Mouse (Mus musculus): ENCODE measurements around the gene Itgb1bp2. TPM values are rescaled to one million over a fixed set of nuclear protein-coding genes. Genes with fewer than 3 reads are reported as not detected.
A peak's percentile ranks its signal among the peaks of the same experiment; 100 is the strongest.

The Itgb1bp2 gene
- total and polyA plus RNA-seq, 2 experiments: 0.28 to 1.2 TPM

DNA sequence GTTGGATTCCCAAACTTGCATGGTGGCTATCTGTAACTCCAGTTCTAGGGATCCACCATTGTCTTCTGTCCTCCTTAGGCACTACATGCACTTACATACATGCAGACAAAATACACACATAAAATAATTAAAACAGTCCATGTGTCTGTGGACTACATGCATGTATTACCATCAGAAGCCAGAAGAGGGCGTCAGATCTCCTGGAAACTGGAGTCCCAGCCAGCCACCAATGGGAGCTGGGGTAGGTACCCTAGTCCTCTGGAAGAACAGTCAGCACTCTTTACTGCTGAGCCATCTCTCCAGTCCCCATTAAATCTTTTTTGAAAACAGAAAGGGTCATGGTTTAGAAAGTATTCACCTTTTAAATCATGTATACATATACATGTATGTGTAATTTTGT, 21.1 kb upstream of the Itgb1bp2 start:
- no peaks in the 10 kb centered on the region for H3K36me3 ChIP-seq (ENCODE audit: control insufficient read depth, insufficient read depth, low read length)
- TF ChIP-seq POLR2A (IDR thresholded peaks at IDR 0.05; ENCODE audit: extremely low read depth, insufficient read depth, low read length) (no peak), CTCF (IDR thresholded peaks at IDR 0.05; ENCODE audit: low read depth, low read length) (peak; percentile 51)
- H3K9ac ChIP-seq (ENCODE audit: low read depth, low read length): no peak overlapping the region
- peak; percentile 15 for DNase-seq (ENCODE audit: extremely low read depth, low read depth, low spot score)
- no peak overlapping the region for H3K4me3 ChIP-seq (ENCODE audit: insufficient read depth, low read depth, low read length)
- 21% methylated on average over 1 of the region's 1 CpGs for WGBS
- H3K27ac ChIP-seq (replicated peaks; ENCODE audit: insufficient read depth, low read depth, low read length): no peak overlapping the region
- H3K27me3 ChIP-seq (ENCODE audit: control insufficient read depth, insufficient read depth, low read length): no peaks in the 10 kb centered on the region
- no peaks in the 10 kb centered on the region; the same call in 1 of the 2 replicates for H3K79me2 ChIP-seq (ENCODE audit: control insufficient read depth, insufficient read depth, low read length)
- no peaks in the 10 kb centered on the region; the same call in 1 of the 2 replicates for H3K4me1 ChIP-seq (ENCODE audit: control insufficient read depth, insufficient read depth, low read length)

DNA sequence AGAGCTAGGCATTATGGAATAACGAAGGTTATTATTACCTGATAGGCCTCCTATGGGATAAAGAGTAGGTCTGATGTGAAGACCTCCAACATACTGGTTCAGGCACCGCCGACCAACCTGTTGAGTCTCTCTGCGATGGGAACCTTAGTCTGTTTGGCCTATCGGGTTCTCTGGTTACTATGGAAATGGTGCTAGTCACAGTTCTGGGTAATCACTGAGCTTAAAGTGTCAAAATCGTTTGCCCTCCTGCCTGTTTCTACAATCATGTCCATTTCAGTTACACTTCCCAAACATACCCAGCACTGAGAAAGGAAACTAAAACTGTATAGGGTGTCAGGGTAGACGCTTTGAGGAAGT, 20.1 kb upstream of the Itgb1bp2 start:
- Histone ChIP-seq H3K9ac (ENCODE audit: low read depth, low read length) (peak overlapping the region; percentile 92), H3K36me3 (ENCODE audit: control insufficient read depth, insufficient read depth, low read length) (peaks cover 3% of the 10 kb centered on the region; the same call in 1 of the 2 replicates), H3K4me3 (ENCODE audit: insufficient read depth, low read depth, low read length) (peak overlapping the region; percentile 83; the same call in 1 of the 2 replicates), H3K79me2 (ENCODE audit: control insufficient read depth, insufficient read depth, low read length) (no peaks in the 10 kb centered on the region; the same call in 1 of the 2 replicates), H3K27me3 (ENCODE audit: control insufficient read depth, insufficient read depth, low read length) (no peaks in the 10 kb centered on the region), H3K4me1 (ENCODE audit: control insufficient read depth, insufficient read depth, low read length) (no peaks in the 10 kb centered on the region; the same call in 1 of the 2 replicates), H3K27ac (replicated peaks; ENCODE audit: insufficient read depth, low read depth, low read length) (peak overlapping the region; percentile 99)
- DNase-seq (ENCODE audit: extremely low read depth, low read depth, low spot score): no peak
- no peak for TF ChIP-seq POLR2A (IDR thresholded peaks at IDR 0.05; ENCODE audit: extremely low read depth, insufficient read depth, low read length)
- TF ChIP-seq CTCF (IDR thresholded peaks at IDR 0.05; ENCODE audit: low read depth, low read length): no peak
- 8% methylated on average over 7 of the region's 7 CpGs for WGBS

DNA sequence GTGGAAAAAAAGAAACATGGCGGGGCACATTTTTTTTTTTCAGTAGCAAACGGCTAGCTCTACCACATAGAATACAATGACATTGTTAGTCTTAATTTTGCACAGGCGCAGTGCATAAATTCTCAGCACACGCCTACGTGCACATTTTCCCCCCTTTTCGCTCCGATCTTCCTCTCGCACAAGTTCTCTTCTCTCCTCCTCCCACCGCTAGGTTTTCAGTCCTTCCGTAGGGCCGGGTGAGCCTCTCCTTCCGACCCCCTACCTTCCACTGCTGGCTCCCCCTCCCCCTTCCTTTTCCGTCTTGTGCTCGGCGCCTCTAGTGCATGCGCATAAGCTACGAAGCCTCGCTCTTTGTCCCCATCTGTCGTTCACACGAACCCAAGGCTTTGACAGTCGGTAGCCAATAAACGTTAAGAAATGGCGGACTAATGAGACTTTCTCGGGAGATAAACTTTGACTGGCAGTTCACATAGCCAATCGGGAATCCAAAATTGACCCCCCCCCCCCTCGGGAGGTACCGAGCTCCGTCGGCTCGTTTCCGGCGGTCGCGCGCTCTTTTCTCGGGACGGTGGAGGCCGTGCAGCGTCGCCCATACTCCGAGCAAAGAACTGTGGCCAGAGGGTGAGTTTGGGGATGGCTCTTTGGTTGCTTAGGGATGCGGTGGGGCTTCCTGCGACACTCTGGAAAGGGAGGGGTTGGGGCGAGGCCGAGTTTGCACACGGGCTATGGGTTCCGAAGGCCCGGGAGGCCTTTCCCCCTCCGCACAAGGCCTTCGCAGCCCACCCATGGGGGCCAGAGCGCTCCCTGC, 19.5 kb upstream of the Itgb1bp2 start, which contains the start of gene Nono:
Gene Nono (plus strand): TSS at position 177 of the 808 bp plus-strand sequence.
- under 1% methylated on average over 48 of the region's 51 CpGs for WGBS
- peak; percentile 94 for DNase-seq (ENCODE audit: extremely low read depth, low read depth, low spot score)

DNA sequence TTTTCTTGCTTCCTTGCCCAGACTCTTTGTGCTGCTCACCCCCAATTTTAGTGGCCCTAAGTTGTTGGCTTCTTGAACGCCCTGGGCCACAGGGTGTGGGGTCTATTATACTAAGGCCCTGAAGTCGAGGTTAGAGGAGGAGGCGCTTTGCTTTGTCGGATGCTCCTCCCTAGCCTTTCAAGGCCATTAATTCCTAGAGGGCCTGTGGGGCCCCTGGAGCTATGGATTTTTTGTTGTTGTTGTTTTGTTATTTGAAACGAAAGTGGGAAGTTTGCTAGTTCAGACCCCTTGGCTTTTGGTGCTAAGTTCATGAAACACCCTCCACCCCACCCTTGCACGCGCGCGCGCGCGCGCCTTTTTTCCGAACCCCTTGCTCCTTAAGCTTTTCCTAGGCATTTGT, 18.9 kb upstream of the Itgb1bp2 start:
- no peak for TF ChIP-seq CTCF (IDR thresholded peaks at IDR 0.05; ENCODE audit: low read depth, low read length)
- TF ChIP-seq POLR2A (IDR thresholded peaks at IDR 0.05; ENCODE audit: extremely low read depth, insufficient read depth, low read length): no peak
- DNase-seq (ENCODE audit: extremely low read depth, low read depth, low spot score): peak; percentile 44
- peak overlapping the region; percentile 81 for H3K9ac ChIP-seq (ENCODE audit: low read depth, low read length)

More for the DNA sequence above, 19.5 kb upstream of the Itgb1bp2 start, which contains the start of gene Nono:
- H3K79me2 ChIP-seq (ENCODE audit: control insufficient read depth, insufficient read depth, low read length): no peaks in the 10 kb centered on the region; the same call in 1 of the 2 replicates
- H3K4me3 ChIP-seq (ENCODE audit: insufficient read depth, low read depth, low read length): peak within 1 kb of the TSS; percentile 83
- peak within 1 kb of the TSS; percentile 99 for H3K27ac ChIP-seq (replicated peaks; ENCODE audit: insufficient read depth, low read depth, low read length)
- peaks cover 3% of the 10 kb centered on the region; the same call in 1 of the 2 replicates for H3K36me3 ChIP-seq (ENCODE audit: control insufficient read depth, insufficient read depth, low read length)
- H3K4me1 ChIP-seq (ENCODE audit: control insufficient read depth, insufficient read depth, low read length): no peaks in the 10 kb centered on the region; the same call in 1 of the 2 replicates
- TF ChIP-seq CTCF (IDR thresholded peaks at IDR 0.05; ENCODE audit: low read depth, low read length): no peak; the same call in 1 of the 2 replicates
- peak; percentile 42; the same call in 1 of the 2 replicates for TF ChIP-seq POLR2A (IDR thresholded peaks at IDR 0.05; ENCODE audit: extremely low read depth, insufficient read depth, low read length)
- peak within 1 kb of the TSS; percentile 92 for H3K9ac ChIP-seq (ENCODE audit: low read depth, low read length)
- H3K27me3 ChIP-seq (ENCODE audit: control insufficient read depth, insufficient read depth, low read length): no peaks in the 10 kb centered on the region

DNA sequence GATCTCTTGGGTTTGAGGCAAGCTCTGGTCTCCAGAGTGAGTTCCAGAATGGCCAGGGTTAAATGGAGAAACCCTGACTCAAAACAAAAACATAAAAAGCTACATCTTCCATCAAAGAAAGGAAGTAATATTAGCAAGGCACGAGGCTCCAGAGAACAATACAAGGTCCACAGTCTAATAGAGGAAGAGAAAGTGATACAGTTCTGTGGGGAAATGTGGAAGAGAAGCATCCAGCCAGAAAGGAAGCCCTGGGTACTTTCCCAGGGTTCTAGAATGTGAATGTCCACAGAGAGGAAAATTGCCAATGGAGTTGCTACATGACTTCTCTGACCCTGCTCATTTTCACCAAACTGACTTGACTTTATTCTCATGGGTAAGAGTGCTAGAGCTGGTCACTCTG, 2.3 kb downstream of the Itgb1bp2 start:
- peak; percentile 16 for DNase-seq (ENCODE audit: extremely low read depth, low read depth, low spot score)
- peaks cover 12% of the 10 kb centered on the region for H3K36me3 ChIP-seq (ENCODE audit: control insufficient read depth, insufficient read depth, low read length)
- H3K4me1 ChIP-seq (ENCODE audit: control insufficient read depth, insufficient read depth, low read length): no peaks in the 10 kb centered on the region
- WGBS: 68% methylated on average over 1 of the region's 1 CpGs
- no peak overlapping the region for H3K4me3 ChIP-seq (ENCODE audit: insufficient read depth, low read depth, low read length)
- TF ChIP-seq CTCF (IDR thresholded peaks at IDR 0.05; ENCODE audit: low read depth, low read length) (no peak), POLR2A (IDR thresholded peaks at IDR 0.05; ENCODE audit: extremely low read depth, insufficient read depth, low read length) (no peak)
- no peaks in the 10 kb centered on the region for H3K27me3 ChIP-seq (ENCODE audit: control insufficient read depth, insufficient read depth, low read length)
- no peak overlapping the region for H3K27ac ChIP-seq (replicated peaks; ENCODE audit: insufficient read depth, low read depth, low read length)
- no peaks in the 10 kb centered on the region for H3K79me2 ChIP-seq (ENCODE audit: control insufficient read depth, insufficient read depth, low read length)
- H3K9ac ChIP-seq (ENCODE audit: low read depth, low read length): no peak overlapping the region

More for the DNA sequence above, 18.9 kb upstream of the Itgb1bp2 start:
- no peaks in the 10 kb centered on the region for H3K27me3 ChIP-seq (ENCODE audit: control insufficient read depth, insufficient read depth, low read length)
- peaks cover 3% of the 10 kb centered on the region; the same call in 1 of the 2 replicates for H3K36me3 ChIP-seq (ENCODE audit: control insufficient read depth, insufficient read depth, low read length)
- 0% methylated on average over 14 of the region's 14 CpGs for WGBS
- peak overlapping the region; percentile 75 for H3K27ac ChIP-seq (replicated peaks; ENCODE audit: insufficient read depth, low read depth, low read length)
- H3K4me3 ChIP-seq (ENCODE audit: insufficient read depth, low read depth, low read length): peak overlapping the region; percentile 83
- no peaks in the 10 kb centered on the region; the same call in 1 of the 2 replicates for H3K79me2 ChIP-seq (ENCODE audit: control insufficient read depth, insufficient read depth, low read length)
- no peaks in the 10 kb centered on the region; the same call in 1 of the 2 replicates for H3K4me1 ChIP-seq (ENCODE audit: control insufficient read depth, insufficient read depth, low read length)
